Mouse (Mus musculus) heart, adult 8-10 months (tissue): Measurements from ENCODE around the gene Hoxc5. TPM values are rescaled to one million over a fixed set of nuclear protein-coding genes. Genes with fewer than 3 reads are reported as not detected.

Experiments
- DNase-seq: peaks from one replicate; pipeline ENCODE4 v3.0.0; 2022; ENCODE audit warnings: low spot score
- total RNA-seq, 4 experiments: library from RNA; stranded (reverse); gene quantifications; 2 replicates each; pipeline ENCODE4 v1.2.4; 2022

Hoxc5 gene
- total RNA-seq, 4 experiments from 2014 or later, result 0.12 TPM; not detected in 3

DNA sequence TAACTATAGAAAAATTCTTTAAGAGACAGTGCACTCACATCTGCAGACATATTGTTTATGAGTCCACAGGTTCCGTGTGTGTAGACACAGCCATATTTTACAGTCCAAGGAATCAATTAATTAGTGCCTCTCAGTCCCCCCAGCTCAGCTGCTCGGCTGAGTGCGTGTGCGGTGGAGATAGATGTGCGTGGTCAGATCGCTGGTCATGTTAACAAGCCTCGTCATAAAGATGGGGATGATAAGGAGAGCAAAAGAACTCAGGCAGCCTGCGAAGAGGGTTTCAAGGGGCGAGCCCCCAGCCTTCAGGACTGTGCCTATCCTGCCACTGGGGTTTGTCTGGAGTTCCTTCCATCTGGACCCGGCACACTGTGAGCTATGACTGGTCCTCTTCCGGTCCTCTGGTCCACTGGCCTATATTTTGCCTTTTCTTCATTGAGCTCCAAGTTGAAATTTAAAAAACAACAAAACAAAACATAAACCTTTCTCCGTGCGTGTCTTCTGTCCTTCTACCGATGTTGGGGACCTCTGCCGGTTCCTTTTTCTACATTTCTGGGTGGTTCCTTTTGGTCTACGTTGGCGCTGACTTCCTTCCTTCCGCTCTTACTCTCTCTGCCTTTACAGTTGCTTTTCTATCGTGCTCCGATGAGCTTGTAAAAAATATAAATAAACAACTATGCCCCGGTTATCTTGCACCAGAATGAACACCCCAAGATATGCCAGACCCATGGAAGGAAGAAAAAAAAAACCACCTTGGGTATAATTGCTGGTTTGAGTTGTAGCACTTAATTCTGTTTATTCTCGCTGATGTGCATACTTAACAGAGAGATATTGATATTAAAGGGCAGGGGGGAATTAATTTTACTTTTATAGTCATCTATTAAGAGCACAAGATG lies 21.8 kb upstream of the Hoxc5 start:
- DNase-seq, result no peak

DNA sequence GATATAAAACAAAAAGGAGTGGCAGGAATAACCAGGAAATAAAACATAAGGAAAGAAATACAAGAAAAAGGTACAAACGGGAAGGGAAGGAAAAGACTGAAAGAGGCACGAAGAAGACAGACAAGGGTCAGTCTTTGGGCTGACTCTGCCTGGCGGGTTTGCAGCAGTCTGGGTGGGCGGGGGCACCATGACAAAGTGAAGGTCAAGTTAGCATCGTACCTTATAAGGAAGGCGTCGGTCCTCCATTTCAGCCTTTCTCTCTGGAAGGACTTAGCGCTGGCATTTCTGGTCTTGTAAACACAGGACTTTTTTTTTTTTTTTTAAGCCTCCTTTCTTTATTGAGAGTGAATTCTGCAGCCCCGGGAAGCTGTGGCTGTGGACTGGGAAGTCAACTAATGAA lies 20.0 kb upstream of the Hoxc5 start:
- no peak for DNase-seq

GRCm38 (mm10) chr15:102948842-102949241 lies 18.4 kb upstream of the Hoxc5 start:
- no peak for DNase-seq

- no peak for DNase-seq
These were observed 17.5 kb upstream of the Hoxc5 start for GRCm38 (mm10) chr15:102949696-102950095.

GRCm38 (mm10) chr15:102950877-102951276 lies 16.4 kb upstream of the Hoxc5 start:
- DNase-seq, result no peak

- no peak for DNase-seq
These were observed 13.7 kb upstream of the Hoxc5 start for GRCm38 (mm10) chr15:102953561-102953960.

DNA sequence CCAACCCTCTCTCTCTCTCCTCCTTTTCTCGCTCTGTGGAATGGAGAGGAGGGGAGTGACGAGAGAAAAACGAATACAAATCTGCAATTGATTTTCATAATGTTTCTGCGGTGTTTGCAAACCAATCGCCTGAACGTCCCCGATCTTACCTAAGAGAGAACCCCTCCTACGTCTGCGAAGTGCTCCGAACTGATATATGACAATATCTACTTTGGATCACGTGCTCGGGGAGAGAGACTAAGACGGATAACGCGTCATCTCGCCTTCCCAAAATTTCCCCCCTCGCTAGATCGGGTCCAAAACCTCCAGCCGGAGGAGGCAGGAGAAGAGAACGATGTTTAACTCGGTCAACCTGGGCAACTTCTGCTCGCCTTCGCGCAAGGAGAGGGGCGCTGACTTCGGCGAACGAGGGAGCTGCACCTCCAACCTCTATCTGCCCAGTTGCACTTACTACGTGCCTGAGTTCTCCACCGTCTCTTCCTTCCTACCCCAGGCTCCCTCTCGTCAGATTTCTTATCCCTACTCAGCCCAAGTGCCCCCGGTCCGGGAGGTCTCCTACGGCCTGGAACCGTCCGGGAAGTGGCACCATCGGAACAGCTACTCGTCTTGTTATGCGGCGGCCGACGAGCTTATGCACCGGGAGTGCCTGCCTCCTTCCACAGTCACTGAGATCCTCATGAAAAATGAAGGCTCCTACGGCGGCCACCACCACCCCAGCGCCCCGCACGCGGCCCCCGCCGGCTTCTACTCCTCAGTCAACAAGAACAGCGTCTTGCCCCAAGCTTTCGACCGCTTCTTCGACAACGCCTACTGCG lies 12.8 kb upstream of the Hoxc5 start, which contains the start of gene Hoxc11:
Hoxc11 (plus strand) TSS at position 236 of the 815 bp plus-strand sequence.
- DNase-seq, result no peak

DNA sequence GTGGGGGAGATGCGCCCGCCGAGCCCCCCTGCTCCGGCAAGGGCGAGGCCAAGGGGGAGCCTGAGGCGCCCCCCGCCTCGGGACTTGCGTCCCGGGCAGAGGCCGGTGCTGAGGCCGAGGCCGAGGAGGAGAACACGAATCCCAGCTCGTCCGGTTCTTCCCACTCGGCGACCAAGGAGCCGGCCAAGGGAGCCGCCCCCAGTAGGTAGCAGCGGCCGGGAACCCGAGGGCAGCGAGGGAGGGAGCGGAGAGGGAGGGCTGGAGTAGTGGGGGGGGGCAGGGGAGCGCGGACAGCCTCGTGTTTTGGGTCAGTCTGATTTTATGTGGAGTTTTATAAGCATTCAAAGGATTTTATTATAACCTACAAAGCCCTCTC lies 12.2 kb upstream of the Hoxc5 start:
- DNase-seq, result no peak

DNA sequence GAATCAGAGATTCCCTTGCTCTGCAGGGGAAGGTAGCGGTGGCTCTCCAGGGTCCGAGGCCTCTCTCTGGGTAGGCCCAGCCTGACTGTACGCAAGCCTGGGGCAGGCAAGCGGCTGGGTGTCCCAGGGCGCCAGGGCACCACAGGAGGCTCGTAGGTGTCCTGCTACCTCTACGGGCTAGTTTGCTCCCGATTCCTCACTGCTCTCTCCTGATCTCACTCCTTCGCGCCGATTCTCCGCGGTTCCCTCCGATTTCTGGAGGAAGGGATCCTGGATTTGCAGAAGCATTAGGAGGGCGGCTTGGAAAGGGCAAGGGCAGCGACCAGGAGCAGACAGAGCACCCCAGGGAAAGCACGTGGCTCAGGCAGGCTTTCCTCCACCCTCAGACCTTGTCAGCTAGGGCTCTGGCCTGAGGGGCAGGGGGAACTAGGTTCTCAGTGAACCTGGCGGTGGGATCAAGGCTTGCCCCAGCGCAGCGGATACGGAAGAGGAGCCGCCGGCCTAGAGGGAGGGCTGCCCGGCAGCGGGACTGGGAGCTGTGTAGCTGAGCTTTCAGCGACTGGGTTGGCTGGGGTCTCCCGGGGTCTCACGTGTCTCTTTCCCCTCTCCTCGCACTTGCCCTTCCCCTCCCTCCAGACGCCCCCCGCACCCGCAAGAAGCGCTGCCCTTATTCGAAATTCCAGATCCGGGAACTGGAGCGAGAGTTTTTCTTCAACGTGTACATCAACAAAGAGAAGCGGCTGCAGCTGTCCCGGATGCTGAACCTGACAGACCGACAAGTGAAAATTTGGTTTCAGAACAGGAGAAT lies 11.2 kb upstream of the Hoxc5 start:
- no peak for DNase-seq

- DNase-seq, result no peak
These were observed 10.3 kb upstream of the Hoxc5 start for GRCm38 (mm10) chr15:102956906-102957305.

DNA sequence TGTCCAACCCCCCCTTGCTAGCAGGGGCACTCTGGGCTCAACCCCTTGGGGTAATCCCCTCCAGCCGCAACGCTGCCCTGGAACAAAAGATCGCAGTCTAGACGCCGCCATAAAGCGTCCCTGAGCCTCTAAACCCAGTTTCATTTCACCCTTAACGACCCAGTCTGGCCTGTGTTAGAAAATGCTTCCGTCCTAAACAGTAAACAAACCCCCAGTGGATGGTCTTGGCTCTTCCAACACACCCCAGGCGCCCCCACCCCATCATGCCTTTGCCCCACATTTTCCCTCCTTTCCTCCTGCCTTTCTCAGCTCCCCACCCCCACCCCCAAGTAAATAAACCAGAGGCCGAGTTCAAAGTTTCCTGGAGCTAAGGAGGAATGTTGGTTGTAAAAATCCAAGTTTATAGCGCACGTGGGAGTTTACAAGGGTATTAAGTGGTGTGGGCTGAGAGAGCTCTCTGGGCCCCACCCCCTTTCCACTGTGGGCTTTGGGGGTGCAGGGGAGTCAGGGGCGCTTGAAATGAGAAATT lies 7.5 kb upstream of the Hoxc5 start:
- DNase-seq, result no peak

DNA sequence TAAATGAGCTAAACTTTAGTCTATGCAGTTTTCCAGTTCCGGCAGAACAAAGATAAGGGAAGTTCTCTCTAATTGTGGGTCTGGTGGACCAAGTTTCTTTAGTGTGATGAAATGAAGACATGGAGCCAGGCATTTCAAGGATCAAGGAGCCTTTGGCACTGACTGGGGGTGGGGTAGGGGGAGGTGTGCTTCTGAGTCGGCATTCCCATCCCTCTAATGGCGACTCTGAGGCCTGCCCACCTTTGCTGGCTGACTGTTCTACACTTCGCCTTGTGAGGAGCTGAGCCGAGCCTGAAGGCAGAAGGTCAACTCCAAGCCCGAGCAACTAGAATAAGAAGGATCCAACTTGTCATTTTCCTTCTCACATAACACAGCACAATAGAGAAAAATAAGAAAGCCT lies 5.5 kb upstream of the Hoxc5 start:
- DNase-seq, result no peak

GRCm38 (mm10) chr15:102962492-102962891 lies 4.8 kb upstream of the Hoxc5 start:
- DNase-seq, result no peak

DNA sequence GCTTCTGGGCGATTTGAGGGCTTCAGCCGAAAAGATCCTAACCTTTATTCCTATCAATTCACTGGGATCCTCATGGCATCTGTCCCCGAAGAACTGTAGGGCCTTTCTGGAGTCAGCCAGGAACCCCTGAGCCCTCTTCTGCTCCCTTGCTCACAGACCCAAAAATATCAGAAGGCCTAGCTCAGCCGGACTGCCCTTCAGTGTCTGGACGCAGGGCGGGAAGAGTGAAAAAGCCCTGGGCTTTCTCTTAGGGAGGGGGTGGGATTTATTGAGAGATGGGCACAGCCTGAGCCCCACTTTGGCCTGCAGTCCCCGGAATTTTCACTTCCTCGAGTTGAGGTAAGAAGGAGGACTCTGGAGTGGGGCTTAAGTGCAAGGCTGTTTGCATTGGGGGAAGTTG lies 4.0 kb upstream of the Hoxc5 start:
- DNase-seq, result no peak

DNA sequence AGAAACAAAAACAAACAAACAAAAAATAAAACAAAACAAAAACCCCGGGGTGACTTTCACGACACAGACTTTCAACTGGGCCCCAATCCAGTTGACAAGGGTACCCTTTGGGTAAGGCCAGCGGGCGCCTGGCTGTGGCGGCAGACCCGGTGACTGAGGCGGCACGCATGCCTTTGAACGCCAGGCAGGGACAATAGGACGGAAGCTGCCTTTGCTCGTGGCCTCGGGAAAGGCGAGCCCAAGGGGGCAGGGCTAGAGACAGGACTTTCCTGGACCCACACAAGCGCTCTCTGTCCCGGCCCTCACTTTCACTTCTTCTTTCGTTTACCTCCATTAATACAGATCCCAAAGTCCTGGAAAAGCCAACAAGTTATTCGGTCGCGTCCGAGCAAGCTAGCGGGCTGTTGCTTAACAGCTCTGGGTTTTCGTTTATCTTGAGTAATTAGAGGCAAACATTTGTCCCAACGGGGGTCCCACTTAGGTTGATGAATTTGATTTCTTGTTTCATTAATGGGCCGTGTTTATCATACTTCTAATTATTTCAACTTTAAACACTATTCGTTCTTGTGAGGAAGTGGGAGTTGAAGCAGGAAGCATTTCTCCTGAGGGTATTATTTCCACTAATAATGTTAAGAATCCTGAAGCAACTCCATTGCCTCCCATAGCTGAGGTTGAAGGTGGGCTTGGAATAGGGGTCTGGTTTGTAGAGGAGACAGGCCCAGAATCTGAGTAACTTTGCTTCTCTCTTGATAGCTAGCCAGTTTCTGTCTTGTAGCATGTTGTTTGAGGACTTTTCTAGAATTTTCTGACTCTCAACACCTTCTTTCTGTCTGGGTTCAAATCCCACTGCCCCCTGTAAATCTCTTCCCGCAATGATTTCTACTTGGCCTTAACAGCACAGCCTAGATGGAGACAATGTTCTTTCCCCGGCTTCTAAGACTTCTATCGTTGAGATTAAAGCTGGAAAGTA lies 3.3 kb upstream of the Hoxc5 start:
- DNase-seq, result no peak

GRCm38 (mm10) chr15:102965003-102965891 lies 2.0 kb upstream of the Hoxc5 start:
- no peak for DNase-seq

GRCm38 (mm10) chr15:102965892-102966775 lies 1.1 kb upstream of the Hoxc5 start:
- DNase-seq, result no peak

DNA sequence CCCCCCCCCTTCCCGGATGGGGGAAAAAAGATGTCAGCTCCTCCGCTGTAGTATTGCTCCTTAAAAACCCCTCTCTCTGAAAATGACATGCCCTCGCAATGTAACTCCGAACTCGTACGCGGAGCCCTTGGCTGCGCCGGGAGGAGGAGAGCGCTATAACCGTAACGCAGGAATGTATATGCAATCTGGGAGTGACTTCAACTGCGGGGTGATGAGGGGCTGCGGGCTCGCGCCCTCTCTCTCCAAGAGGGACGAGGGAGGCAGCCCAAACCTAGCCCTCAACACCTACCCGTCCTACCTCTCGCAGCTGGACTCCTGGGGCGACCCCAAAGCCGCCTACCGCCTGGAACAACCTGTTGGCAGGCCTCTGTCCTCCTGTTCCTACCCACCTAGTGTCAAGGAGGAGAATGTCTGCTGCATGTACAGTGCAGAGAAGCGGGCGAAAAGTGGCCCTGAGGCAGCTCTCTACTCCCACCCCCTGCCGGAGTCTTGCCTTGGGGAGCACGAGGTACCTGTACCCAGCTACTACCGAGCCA lies 399 bp upstream of the Hoxc5 start, which contains the start of gene Hoxc10:
Hoxc10 (plus strand) TSS at position 21 of the 536 bp plus-strand sequence.
- no peak for DNase-seq
